Mouse (Mus musculus): ENCODE data around the gene Mpg.

Mpg gene

DNA sequence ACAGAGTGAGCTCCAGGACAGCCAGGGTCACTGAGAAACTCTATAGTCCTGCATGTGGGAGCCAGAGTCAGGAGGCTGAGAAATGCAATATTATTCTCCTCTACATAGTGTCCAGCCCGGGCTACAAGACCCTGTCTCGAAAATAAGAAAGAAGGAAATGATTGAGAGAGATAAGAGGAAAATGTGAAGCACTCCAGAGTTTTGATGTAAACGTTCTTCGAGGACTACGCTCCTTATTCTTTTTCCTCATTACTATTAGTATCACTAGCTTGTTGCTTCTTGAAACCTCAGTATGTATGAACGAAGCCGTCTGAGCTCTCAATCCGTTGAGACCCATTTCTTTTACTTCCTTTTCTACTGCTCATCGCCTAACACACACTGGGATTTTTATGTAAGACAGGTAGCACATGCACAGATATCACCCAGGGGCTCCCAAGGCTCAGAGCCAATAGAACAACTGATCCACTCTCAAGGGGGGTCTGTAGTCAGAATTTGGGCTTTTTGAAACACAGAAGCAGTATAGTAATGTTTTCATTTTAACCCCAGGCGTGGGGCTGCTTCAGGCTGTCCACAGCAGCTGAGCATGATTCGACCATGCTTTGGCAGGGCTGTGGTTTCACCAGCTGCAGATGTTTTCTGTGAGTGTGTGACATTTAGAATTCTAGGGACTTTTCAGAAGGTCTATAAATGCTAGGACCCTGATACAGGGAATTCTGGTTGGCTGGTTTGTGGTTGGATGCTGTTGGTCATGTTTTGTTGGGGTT, 24.2 kb upstream of the Mpg start:
- DNase-seq (ENCODE audit: low spot score in 2 of 2), result no peak

DNA sequence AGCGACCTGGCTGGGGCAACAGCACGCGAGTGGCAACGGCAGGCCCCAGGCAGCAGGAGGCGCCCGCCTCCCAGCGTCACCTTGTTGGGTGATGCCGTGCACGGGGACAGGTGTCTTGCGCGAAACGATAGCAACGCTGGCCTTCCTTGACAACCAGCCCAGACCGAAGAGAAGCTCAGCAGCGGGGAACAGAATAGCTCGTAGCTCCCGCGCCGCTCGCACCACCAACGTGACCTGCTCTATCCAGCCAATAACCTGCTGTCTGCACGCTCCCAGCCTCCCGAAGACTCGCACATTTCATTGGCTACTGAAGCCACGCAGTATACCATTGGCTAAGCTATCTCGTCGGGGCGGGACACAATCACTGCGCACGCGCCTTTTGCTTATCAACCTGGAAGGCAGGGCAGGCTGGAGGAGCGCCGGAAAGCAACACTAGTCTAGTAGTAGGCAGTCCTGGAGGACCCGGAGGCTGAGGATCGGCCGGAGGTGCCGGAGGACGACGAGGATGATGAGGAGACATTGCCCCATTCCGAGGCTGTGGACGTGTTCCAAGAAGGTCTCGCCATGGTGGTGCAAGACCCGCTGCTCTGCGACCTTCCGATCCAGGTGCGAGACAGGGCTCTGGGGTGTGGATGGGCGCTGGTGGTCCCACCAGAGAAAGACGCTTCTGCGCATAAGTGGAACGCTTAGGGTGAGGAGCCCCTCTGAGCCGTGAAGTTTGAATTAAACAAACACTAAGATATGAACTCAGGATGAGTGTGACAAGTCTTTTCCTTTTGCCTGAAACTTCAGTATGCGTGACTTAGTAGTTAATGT, 21.0 kb upstream of the Mpg start, which contains the start of gene Snrnp25:
TSS of gene Snrnp25 (plus strand) at position 358 of the 816 bp plus-strand sequence.
- DNase-seq (ENCODE audit: low spot score in 2 of 2), result peak; percentile 96 to 97

DNA sequence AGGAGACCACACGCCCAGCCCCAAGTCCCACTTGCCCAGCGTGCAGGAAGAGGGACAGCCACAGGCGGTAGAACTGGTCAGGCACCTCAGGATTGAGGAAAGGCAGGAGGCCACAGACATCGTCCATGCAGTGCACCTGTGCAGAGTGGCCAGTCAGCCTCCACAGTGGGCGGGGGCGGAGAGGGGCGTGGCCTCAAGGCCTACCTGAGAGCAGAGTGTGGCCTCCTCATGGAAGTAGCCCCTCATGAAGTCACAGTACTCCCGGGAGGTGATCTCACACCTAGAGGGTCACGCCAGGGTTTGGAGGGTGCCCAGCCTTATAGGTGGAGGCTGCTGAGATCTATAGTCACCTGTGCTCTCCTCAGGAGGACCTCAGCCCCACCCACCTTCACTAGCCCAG, 15.7 kb upstream of the Mpg start:
- DNase-seq (ENCODE audit: low spot score in 2 of 2), result no peak

DNA sequence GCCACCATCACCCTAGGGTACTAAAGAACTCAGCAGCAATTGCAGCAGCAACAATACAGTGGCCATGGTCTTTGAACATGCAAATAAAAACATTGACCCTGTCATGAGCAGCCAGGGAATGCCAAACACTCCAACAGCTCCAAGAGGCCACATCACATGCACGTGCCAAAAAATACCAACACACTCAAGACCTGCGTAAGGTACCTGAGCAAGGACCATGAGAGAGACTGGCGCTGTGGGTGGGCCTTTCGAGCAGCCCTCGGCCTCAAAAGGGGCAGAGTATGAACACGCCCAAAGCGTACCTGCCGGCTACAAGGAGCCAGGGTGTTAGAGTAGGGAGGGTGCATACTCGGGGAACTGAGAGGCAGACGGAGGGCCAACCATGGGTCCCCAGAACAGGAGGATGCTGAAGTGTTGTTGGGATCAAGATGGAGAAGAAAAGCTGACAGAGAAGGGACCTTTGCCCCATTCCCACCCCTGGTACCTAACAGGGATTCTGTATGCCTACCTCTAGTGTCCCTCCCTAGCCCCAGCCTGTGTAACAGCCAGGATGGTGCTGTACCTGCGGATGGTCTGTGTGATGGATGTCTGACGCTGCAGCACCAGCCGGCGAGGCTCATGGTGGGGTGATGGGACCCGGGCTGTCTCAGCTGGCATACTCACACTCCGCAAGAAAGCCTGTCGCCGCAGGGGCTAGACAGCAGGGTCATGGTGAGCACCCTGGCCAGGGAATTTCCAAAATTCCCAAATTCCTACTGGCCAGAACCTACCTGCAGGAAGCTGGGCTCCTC, 10.7 kb upstream of the Mpg start:
- no peak for DNase-seq (ENCODE audit: low spot score in 2 of 2)

DNA sequence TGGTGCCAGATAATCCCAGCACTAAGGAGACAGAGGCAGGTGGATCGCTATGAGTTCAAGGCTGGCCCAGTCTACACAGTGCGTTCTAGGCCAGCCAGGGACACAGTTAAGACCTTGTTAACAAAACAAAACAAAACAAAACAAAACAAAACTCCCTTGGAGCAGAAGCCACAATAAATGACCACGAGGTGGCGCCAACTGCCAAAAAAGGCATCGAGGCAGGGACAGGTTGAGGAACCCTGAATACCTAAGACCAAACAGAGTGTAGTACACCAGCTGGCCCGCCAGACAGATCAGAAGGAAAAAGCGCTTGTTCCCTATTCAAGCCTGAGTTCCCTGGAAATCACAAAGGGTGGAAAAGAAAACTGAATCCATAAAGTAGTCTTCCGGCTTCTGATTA, 9.5 kb upstream of the Mpg start:
- peak; percentile 77 to 92 for DNase-seq (ENCODE audit: low spot score in 2 of 2)

DNA sequence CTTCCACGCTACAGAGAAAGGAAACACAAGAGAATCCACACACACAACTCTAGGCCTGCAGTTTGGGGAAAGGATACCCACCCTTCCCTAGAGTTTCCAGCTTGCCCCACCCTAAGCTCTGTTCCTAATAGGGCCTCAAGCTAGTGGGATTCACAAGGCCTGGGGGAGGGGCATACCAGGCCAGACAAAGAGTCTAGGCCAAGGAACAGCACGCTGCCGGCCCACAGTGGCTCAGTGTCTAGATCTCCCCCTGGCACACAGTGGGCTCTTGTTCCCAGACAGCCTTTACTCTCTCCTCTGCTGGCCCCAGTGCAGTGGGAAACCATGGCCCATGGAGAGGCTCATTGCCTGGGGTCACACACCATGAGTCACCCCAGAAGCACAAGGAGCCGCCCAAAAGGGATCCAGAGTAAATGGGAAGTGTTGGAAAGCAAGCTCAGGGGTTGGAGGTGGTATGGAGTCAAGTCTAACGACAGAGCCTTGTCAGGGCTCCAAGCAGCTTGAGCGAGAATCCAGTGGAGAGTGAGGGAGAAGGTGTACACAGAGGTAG, 7.7 kb upstream of the Mpg start:
- DNase-seq (ENCODE audit: low spot score in 2 of 2), result no peak

DNA sequence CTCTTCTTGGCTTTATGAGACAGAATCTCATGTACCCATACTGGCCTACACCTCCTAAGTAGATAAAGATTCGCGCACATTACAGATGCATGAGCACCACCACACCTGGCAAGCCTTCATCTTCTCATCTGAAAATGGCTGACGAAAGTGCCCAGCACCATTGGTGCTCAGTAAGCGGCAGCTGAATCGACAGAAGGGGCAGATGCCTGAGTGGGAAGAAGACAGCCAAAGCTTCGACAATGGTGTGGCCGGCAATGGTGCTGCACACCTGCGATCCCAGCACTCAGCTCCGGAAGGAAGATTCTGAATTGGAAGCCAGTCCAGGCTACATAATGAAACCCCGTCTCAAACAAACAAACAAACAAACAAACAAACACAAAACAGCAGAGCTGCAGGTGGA, 7.0 kb upstream of the Mpg start:
- no peak for DNase-seq (ENCODE audit: low spot score in 2 of 2)

DNA sequence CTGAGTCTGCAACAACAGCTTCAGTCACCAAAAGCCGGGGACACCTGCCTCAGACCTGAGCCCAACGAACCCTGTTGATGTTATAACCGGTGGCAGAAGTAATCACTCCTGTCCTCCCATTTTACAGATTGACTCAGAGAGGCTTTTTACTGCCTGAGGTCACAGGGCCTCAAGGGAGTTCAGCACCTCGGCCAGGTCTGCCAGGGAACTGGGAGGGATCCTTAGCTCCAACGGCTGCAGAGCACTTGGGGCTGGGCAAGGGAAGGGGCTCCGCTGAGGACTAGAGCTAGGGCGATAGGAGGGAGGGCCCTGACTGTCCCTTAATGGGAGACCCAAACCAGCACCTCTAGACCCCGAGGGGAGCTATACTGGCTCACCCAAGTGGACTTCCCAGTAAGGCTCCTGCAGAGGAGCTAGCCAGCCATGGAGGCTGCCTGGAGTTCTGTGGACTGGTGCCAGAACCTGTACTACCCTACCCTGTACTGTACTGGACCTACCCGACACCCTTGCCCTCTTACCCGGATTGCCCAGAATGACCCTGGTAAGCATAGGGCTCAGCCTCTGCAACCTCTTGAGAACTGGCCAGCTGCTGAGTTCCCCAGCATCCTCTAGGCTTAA, 5.6 kb upstream of the Mpg start:
- DNase-seq (ENCODE audit: low spot score in 2 of 2), result no peak

DNA sequence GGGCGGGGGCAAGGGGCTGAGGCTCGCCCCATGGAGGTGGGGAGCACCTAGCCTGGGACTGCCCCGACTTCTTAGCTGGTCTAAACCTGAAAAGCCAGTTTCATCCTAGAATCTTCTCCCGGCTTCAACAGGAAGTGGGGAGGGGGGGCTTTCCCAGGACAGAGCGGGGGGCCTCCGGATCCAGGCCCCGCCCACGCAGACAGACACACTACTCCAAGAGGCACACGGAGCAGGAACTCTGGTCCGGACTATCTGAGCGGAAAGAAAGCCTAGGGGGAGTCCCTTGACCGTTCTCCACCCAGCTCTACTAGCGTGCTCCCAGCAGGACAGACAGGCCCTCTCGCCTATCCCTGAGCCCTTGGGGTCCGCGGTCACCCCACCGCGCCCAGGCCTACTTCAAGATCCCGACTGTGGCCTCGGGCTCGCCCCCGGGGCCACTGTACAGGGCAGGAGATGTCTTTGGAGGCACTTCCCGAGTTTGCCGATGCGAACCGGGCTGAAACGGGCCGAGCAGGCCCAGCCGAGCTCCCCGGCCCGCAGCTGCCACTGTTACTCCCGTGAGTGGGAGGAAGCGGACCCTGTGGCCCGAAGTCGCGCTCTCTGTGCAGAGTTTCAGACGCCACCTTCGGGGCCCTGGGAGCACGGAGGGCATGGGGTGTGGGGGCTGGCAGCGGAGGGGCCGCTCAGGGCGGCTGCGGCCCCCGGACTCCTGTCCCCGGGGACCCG, 4.9 kb upstream of the Mpg start:
- peak in 1 of 2 experiments; percentile 75 for DNase-seq (ENCODE audit: low spot score in 2 of 2)

DNA sequence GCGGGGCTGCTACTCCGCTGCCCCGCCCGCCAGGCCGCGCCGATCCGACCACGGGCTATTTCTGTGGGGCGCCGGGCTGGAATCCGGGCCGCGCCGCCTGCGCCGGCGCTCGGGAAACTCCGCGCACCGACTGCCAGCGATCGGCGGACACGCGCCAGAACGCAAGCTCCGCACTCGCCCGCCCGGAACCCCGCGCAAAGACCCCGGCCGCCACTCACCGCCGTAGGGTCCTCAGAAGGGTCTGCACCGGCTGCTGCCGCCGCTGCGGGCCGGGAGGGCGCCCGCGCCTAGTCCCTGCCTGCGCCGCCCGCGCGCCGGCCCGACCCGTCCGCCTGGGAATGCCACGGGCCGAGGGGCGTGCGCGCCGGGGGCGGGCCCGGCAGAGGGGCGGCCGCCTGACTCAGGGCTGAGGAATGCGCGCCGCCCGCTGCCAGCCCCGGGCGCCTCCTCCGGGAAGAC, 4.3 kb upstream of the Mpg start, which contains the start of gene Rhbdf1:
TSS of gene Rhbdf1 (minus strand) at position 350 of the 459 bp plus-strand sequence.
- DNase-seq (ENCODE audit: low spot score in 2 of 2), result no peak

DNA sequence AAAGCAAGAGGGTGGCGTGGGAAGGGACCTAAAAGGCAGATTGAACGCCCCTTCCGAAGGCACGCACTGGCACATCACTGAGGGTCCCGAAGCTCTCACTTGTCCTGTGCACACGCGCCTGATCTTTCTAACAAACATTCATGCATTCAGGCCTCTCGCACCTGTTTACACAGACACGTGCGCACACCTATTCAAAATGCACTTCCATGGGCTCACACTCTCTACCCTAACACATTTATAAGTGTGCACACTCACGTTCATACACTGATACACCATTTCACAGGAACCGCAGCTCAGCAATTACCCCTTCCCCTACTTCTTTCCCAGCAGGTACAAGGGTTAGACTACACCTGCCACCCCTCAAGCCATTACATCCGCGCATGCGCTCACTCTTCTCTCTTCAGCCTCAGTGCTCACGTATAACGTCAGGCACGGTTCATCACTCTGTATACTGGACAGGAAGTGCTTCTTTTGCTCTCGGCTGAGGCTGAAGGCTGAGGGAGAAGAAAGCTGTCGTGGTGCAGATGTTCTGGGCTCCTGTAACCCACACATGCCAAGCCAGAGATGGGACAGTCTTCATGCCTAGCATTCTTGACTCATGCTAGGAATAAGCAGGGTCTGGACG, 3.6 kb upstream of the Mpg start:
- DNase-seq (ENCODE audit: low spot score in 2 of 2), result no peak

DNA sequence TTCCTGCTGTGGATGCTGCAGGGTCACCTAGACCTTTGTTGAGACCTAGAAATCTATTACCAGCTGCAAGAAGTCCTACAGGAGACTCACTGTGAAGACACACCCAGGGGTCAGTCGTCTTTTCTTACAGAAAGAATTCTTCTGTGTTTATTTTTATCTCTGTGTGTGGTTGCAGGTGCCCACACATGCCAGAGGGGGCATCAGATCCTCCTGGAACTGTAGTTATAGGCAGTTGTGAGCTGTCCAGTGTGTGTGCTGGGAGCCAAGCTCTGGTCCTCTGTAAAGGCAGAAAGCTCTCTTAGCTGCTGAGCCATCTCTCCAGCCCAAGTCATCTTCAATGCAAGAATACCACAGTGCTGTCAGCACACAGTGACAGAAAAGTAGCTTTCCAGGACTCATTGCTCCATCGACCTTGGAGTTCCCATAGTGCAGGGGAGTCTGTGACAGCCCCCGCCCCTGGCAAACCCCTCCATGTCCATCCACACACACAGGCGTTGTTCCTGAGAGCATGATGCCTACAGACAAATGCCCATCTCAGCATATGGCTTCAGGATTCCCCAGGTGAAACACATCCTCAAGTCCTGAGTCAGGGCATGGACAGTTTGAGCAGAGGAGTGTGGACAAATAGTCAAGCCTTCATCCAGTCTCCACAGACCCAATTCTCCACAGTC, 2.9 kb upstream of the Mpg start:
- DNase-seq (ENCODE audit: low spot score in 2 of 2), result no peak

DNA sequence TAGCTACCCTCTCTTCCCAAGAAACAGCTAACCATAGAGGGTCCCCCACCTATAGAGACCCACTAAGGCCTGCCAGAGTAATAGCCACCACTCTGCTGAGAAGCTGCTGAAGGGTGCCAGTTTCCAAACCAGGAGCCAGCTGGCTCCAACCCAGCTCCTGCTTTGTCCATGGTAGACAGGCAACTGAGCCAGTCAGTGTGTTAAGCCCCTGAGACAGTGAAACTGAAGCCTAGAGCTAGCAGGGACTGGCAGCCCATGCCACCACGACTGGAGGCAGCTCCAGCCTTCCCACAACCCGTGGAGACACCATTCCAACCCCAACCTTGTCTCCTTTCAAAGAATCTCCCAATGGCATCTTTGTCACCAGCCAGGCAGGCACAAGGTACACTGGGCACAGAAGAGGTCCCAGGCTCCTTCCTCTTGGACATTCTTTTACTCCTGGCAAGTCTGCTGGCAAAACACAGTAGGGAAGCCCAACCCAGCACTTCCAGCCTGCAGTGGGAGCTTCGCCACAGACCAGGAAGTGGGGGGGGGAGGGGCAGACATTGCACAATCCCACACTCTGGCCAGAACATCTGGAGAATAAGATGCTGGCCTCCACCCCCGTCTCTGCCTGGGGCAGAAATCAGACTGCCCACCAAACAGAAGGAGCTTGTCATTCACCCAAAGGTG, 1.7 kb upstream of the Mpg start:
- DNase-seq (ENCODE audit: low spot score in 2 of 2), result no peak

DNA sequence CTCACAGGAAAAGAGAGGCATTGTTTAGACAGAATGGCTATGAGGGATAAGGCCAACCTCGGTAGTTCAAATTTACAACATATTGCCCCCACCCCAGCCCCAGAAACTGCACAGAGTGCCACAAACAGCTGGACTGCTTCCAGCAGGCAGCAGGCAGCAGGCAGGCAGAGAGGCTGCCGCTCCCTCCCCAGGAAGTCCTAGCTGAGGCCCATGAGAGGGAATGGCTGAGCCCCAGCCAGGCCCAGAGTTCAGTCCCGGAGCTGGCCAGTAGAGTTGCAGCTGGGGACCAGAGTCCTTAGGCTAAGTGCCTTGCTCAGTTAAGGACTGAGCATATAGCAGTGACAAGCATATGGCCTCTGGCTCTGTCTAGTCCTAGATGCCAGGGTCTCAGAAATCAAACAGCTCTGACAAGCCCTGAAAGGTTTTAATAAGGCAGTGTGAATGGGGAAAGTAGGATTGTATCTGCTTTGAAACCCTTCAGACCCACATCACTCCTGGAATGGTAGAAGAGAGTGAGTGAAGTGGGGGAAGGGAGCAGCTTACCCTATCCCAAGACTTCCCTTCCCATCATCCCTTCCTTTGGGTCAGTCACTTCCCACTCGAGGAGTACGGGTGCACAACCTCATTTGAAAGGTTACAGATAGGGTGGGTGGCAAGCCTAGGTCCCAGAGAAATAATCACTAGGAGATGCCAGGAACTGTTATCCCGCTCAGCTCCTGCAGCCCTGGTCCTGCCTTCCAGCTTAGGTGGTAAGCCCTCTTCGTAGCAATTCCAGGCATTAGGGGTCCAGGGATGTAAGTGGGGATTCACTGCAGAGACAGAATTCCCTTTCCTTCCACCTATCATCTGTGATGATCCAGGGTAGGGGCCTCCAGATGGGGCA, 842 bp upstream of the Mpg start:
- no peak for DNase-seq (ENCODE audit: low spot score in 2 of 2)

DNA sequence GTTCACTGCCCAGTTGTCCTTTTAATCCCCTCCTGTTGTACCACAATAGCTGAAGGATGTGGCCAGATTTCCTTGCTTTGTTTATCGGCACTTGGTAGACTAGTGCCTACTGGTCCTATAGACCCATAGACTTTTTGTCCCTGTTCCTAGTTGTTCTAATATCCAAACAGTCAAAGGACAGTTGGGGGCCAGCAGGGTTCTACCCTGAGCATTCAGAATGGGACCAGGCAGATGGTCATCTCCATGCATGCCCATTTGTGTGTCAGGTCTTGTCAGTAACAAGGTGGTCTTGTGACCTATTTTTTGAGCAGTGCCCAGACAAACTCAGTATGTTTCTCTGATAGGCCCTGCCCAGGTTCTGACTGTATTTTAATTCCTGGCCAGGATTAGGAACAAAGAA, 736 bp downstream of the Mpg start:
- no peak for DNase-seq (ENCODE audit: low spot score in 2 of 2)

DNA sequence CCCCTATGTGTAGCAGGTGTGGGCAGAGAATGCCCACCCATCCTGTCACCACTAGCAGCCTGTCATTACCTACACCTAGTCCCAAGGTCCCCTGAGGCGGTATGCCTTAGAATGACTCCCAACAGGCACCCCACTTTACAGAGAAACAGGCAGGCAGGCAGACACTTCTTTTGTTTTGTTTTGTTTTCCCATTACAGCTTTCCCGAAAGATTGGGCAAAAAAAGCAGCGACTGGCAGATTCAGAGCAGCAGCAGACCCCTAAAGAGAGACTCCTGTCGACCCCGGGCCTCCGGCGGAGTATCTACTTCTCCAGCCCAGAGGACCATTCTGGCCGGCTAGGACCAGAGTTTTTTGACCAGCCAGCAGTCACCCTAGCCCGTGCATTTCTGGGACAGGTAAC, 1.2 kb downstream of the Mpg start:
- DNase-seq (ENCODE audit: low spot score in 2 of 2), result no peak

DNA sequence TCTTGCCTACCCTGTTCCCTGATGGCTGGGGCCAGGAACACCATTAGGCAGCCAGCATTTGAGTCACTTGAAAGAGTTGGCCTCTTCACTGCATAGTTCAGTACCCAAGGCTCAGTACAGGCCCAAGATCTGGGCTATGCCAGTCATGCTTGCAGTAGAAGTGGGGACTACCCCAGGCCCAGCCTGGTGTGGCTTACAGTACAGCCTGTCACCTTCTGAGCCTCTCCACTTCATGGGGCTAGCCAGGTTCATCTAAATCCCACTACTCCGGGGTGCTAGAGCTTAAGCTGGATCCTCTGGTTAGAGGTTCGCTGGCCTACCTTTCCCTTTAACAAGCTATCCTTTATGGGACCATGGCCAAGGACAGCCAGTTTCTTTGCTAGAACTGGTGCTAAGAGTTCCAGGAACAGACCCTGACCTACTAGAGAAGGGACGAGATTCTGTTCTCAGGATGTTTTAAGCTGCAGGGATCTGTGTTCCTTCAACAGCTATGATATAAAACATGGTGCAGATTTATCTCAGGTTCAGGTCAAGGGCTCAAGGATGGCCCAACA, 2.1 kb downstream of the Mpg start:
- no peak for DNase-seq (ENCODE audit: low spot score in 2 of 2)

DNA sequence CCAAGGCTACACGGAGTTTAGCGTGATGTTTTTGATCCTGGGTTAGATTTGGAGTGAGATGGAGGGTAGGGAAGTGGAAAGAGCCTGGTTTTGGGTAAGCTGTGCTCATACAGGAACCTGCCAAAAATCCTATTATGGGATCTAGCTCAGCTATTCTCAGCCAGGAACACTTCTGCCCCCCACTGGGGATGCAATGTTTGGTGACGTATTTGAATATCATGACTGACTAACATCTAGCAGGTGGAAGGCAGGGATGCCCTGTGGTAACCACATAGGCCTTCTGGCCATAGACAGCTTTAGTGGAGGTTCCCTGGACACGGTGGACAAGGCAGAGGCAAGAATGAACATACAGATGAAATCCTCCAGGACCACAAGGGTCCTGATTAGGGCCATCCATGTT, 3.9 kb downstream of the Mpg start:
- no peak for DNase-seq (ENCODE audit: low spot score in 2 of 2)

All from spleen, postnatal 4 days (tissue).